Mouse (Mus musculus) spleen, postnatal 10 days (tissue): ENCODE measurements around the gene Ugt1a2.

Experiments used
- DNase-seq, 2 experiments: peaks; one replicate each; pipeline ENCODE4 v3.0.0; 2021 to 2022; ENCODE audit warnings: low spot score in 2 of 2

Ugt1a2 gene

DNA sequence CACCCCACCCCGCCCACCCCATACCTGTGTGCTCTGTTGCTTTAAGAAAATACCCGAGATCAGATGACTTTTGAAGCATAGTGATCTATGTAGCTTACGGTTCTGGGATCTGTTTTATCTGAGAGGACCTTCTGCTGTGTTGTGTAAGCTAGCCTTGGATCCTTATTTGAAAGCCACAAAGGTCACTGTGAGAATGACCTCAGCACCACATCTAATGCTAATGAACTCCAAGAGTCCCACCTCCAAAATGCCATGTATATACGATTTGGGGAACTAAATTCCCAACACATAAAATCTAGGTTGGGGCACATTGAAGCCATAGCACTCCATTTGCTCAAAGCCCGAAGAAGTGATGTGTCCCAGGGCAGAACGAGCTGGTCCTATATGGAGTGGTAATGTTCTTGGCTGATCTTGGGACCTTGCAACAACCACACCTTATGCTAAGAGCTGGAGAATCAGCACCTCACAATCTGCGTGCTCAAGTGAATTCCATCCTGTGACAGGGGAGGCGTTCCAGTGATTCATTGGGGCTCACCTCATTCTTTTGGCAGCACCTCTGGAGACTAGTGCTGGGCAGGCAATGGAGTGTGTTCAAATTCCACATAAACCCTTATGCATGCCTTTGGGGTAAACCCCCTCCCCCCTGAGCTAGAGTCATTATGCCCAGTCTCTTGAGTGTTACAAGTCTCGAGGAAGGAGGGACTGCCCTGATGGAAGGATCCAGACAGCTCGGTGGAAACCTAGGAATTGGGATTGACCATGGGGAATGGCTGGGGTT is 56.7 kb downstream of the Ugt1a2 start:
- no peak for DNase-seq

DNA sequence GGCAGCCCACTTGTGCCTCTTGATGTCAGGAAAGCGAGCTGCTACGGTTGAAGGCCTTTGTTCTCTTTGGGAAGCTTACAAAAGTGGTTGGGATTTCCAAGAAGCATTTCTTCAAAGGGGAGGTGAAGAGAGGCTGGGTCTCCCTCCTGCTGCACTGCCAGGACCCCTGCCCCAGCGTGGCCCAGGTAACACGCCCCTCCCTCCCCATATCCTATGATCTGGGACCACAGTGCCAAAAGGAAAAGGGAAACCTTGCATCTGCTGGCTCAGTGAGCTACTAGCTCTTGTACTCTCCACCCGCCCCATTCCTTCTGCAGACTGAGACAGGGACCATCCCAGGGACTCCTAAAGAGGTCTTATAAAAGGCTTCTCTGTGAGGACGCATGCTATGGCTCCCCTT is 57.3 kb downstream of the Ugt1a2 start:
- no peak for DNase-seq

- no peak for DNase-seq
Measured at GRCm38 (mm10) chr1:88258361-88258760, 58.0 kb downstream of the Ugt1a2 start.

- DNase-seq, result no peak
Measured at GRCm38 (mm10) chr1:88258881-88259642, 58.7 kb downstream of the Ugt1a2 start.

DNA sequence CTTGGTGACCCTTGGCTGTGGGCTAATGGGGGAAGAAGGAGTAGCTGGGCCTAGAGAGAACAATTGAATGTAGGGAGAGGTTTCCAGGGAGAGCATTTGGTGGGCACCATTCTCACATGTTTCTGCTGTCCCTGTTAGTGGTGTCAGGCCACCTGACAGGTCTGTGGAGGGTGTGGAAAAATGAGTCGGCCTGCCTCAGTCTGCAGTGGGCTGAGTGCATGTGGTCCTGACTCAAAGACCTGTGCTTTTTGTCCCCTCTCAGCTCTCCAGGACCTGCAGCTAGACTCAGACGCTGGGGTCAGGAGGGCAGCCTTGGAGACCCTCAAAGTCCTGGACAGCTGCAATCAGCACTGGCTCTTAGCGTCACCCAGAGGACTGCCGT is 59.2 kb downstream of the Ugt1a2 start:
- no peak for DNase-seq

GRCm38 (mm10) chr1:88260114-88260513 is 59.7 kb downstream of the Ugt1a2 start:
- DNase-seq, result no peak

GRCm38 (mm10) chr1:88260604-88261377 is 60.4 kb downstream of the Ugt1a2 start:
- DNase-seq, result no peak

DNA sequence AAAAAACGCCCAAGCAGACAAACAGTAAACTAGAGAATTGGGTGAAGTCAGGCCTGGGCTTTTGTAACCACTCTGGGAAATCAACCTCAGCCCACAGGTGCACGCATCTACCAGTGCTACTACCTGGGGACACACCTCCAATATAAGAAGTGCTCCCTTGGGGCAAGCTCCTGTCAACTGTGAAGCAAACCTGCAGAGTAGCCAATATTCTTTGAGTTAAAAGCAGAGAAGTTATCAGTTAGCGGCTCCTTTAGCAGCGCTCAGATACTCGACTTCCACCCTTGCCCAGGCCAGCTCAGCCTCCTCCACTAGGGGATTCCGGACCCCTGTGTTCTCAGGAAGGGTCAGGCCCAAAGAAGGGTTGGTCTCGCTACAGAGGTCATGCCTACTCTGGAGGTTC is 61.3 kb downstream of the Ugt1a2 start:
- DNase-seq, result no peak

DNA sequence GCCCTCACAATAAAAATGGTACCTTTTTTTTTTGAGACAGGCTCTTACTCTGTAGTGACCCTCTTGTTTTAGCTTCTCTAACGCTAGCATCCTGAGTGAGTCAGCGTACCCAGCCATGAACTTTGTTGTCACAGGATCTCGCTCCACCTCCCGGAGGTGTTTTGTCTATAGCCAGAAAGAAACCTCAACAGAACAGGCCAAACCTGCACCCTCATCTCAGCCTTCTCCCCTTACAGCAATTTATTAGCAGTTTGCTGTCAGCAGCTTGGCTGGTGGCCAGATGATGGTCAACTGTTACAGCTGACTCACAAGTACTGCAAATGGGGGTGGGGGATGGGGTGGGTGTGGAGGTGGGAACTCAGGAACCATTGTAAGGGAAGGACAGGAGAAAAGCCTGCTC is 61.9 kb downstream of the Ugt1a2 start:
- no peak for DNase-seq

- no peak for DNase-seq
Measured at GRCm38 (mm10) chr1:88262961-88263360, 62.6 kb downstream of the Ugt1a2 start.

DNA sequence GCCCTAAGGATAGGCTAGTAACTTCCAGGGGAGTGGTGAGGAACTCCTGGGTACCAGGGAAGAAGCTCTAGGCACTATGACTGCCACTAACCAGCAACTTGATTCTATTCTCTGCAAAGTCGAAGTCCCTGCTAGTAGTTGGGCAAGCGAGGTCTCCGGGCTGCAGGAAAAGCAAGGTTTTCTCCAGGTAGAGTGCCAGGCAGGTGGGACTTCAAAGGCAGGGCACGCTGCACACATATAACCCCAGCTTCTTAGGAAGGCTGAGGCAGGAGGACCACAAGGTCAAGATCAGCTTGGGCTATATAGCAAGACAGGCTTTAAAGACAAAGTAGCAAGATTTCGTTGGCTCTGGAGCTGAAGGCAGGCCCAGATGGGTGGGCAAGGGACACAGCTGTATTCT is 63.4 kb downstream of the Ugt1a2 start:
- no peak for DNase-seq

- no peak for DNase-seq
Measured at GRCm38 (mm10) chr1:88264237-88264868, 64.0 kb downstream of the Ugt1a2 start.

- DNase-seq, result no peak
Measured at GRCm38 (mm10) chr1:88264869-88265240, 64.5 kb downstream of the Ugt1a2 start.

DNA sequence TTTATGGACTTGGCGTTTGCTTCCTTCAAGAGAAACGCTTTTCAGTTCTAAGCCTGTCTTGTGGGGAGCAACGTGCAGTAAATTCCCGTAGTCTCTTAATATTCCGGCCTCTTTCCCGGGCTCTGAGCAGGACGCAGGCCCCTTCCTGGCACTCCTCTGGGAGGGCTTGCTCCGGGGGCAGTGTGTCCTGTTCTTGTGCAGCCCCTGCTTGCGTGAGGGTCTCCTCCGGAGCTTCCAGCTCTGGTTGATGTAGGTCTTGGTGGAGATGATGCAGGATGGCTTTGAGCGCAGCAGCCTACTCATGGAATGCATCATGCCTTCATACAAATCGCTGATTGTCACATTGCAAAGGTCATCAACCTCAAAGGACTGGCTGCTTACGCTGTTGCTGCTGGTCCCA is 65.7 kb downstream of the Ugt1a2 start:
- no peak for DNase-seq

GRCm38 (mm10) chr1:88267489-88267888 is 67.1 kb downstream of the Ugt1a2 start:
- no peak for DNase-seq

DNA sequence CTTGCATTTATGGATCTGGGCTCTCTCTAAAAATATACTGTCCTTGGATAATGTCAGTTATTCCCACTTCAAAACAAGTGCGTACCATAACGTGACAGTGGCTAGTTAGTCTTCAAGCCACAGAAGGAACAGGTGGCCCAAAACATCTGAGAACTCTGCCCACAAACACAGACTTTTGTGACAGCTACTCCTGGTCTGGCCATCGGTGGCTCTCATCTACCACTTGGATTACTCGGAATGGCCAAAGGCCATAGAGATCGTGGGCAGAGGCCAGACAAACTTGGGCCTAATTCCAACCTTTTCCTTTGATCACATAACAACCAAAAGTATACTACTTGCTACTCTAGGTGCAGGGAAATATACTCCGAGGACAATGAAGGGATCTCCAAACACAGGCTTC is 67.7 kb downstream of the Ugt1a2 start:
- no peak for DNase-seq
